Mouse (Mus musculus): Measurements from ENCODE around the gene Hist2h2aa1. TPM values are rescaled to one million over a fixed set of nuclear protein-coding genes. Genes with fewer than 3 reads are reported as not detected.
"Not testable (repeated sequence)": the region's sequence is repeated elsewhere in the genome, so short reads cannot be mapped to it uniquely, and the experiment has no call there.

The Hist2h2aa1 gene
- polyA plus RNA-seq, 1 experiment from 2014 or later = 30.4 TPM

- H3K27me3 ChIP-seq = no peaks in the 10 kb centered on the region
- under 1% methylated on average over 45 of the region's 45 CpGs for WGBS
- H3K4me1 ChIP-seq = peaks cover 13% of the 10 kb centered on the region
- ATAC-seq (ENCODE audit: insufficient number of reproducible peaks, low FRiP score, low TSS enrichment, low read depth) = peak; percentile 96
- H3K27ac ChIP-seq (replicated peaks) = peak within 1 kb of the TSS; percentile 96
- no peaks in the 10 kb centered on the region for H3K36me3 ChIP-seq
- no peaks in the 10 kb centered on the region for H3K9me3 ChIP-seq (replicated peaks)
- H3K4me3 ChIP-seq (replicated peaks) = peak within 1 kb of the TSS; percentile 57
- peak within 1 kb of the TSS; percentile 57 for H3K9ac ChIP-seq
- H3K4me2 ChIP-seq (replicated peaks) = peak within 1 kb of the TSS; percentile 85
Observed at GRCm38 (mm10) chr3:96269511-96270474, 24.5 kb downstream of the Hist2h2aa1 start, which contains the start of gene Hist2h2bb. TSS of gene Hist2h2bb (plus strand) at chr3:96269752.

- H3K4me2 ChIP-seq (replicated peaks) = no peak overlapping the region
- no peak overlapping the region for H3K4me3 ChIP-seq (replicated peaks)
- H3K36me3 ChIP-seq = no peaks in the 10 kb centered on the region
- ATAC-seq (ENCODE audit: insufficient number of reproducible peaks, low FRiP score, low TSS enrichment, low read depth) = no peak
- H3K9ac ChIP-seq = no peak overlapping the region
- no peaks in the 10 kb centered on the region for H3K9me3 ChIP-seq (replicated peaks)
- H3K4me1 ChIP-seq = peaks cover 15% of the 10 kb centered on the region
- 87% methylated on average over 17 of the region's 17 CpGs for WGBS
- H3K27ac ChIP-seq (replicated peaks) = no peak overlapping the region
- no peaks in the 10 kb centered on the region for H3K27me3 ChIP-seq
Observed at GRCm38 (mm10) chr3:96273591-96274465, 28.5 kb downstream of the Hist2h2aa1 start.

DNA sequence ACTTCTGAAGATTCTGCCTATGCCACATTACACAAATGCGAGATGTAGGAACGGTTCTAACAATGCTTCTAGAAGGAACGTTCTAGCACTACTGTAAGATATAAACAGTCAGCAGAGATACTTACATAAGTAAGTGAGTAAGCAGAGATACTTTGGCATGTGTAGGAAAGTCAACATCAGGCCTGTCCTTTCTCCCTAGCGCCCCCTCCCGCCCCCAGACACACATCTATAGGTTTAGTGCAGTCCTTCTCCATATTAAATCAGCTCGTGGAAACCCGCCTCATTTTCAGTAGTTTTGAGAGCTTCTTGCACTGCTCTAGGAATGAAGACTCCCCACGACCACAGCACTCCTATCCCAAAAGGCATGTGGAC lies 32.1 kb downstream of the Hist2h2aa1 start:
- ATAC-seq (ENCODE audit: insufficient number of reproducible peaks, low FRiP score, low TSS enrichment, low read depth) = 0 out of 2 replicates have a peak, but pooled peaks have one; percentile 45
- peaks cover 12% of the 10 kb centered on the region for H3K4me1 ChIP-seq
- no peaks in the 10 kb centered on the region for H3K27me3 ChIP-seq
- H3K9ac ChIP-seq = peak overlapping the region; percentile 50
- H3K36me3 ChIP-seq = no peaks in the 10 kb centered on the region
- peak overlapping the region; percentile 91 for H3K4me2 ChIP-seq (replicated peaks)
- 13% methylated on average over 8 of the region's 8 CpGs for WGBS
- H3K9me3 ChIP-seq (replicated peaks) = no peaks in the 10 kb centered on the region
- H3K4me3 ChIP-seq (replicated peaks) = peak overlapping the region; percentile 56
- H3K27ac ChIP-seq (replicated peaks) = peak overlapping the region; percentile 93

GRCm38 (mm10) chr3:96277800-96278624 lies 32.7 kb downstream of the Hist2h2aa1 start:
- peak overlapping the region; percentile 93 for H3K27ac ChIP-seq (replicated peaks)
- no peaks in the 10 kb centered on the region for H3K9me3 ChIP-seq (replicated peaks)
- peaks cover 12% of the 10 kb centered on the region for H3K4me1 ChIP-seq
- WGBS = under 1% methylated on average over 49 of the region's 49 CpGs
- H3K9ac ChIP-seq = peak overlapping the region; percentile 50
- no peaks in the 10 kb centered on the region for H3K36me3 ChIP-seq
- ATAC-seq (ENCODE audit: insufficient number of reproducible peaks, low FRiP score, low TSS enrichment, low read depth) = peak; percentile 94
- peak overlapping the region; percentile 56 for H3K4me3 ChIP-seq (replicated peaks)
- peaks cover 3% of the 10 kb centered on the region; the same call in 1 of the 2 replicates for H3K27me3 ChIP-seq
- H3K4me2 ChIP-seq (replicated peaks) = peak overlapping the region; percentile 91

DNA sequence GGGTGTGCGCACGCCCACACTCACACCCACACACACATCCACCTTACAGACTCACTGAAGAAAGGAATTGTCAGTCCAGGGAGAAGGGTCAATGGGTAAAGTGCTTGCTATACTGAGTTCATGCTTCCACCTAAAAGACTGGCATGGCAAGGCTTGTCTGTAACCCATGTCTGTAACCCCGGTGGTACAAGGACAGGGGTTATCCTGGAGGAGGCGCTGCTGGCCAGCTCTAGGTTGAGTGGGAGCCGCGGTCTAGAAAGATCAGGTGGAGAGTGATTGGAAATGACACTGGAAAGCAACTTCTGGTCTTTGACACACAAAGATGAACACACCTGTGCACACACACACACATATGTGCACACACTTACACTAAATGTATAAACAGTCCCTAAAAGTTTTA lies 35.4 kb downstream of the Hist2h2aa1 start:
- WGBS = 51% methylated on average over 6 of the region's 6 CpGs
- Histone ChIP-seq H3K4me2 (replicated peaks) (no peak overlapping the region), H3K27me3 (peaks cover 14% of the 10 kb centered on the region), H3K4me1 (peaks cover 20% of the 10 kb centered on the region), H3K27ac (replicated peaks) (no peak overlapping the region), H3K36me3 (no peaks in the 10 kb centered on the region), H3K9me3 (replicated peaks) (no peaks in the 10 kb centered on the region), H3K4me3 (replicated peaks) (no peak overlapping the region), H3K9ac (no peak overlapping the region)
- ATAC-seq (ENCODE audit: insufficient number of reproducible peaks, low FRiP score, low TSS enrichment, low read depth) = no peak

DNA sequence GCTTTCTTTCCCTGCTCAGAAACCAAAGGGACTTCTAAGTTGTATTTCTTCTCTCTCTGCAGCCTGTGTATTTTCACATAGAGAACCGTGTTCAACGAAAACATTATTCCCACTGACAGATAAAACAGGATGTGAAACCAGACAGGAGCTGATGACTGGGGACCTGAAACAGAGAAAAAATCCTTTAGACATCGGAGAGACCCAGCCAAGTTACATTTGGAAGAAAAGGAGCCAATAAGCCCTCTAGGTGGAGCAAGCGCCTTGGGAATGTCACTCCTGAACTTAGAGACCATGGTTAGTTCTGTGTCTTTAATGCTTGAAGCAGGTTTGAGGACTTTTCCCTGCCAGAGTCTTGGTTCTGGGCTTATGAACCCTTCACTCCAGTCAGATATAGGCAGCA lies 39.2 kb downstream of the Hist2h2aa1 start:
- H3K4me2 ChIP-seq (replicated peaks) = 0 out of 2 replicates have a peak overlapping the region, but pooled peaks have one; percentile 17
- H3K9ac ChIP-seq = no peak overlapping the region
- WGBS = 16% methylated on average over 4 of the region's 4 CpGs
- ATAC-seq (ENCODE audit: insufficient number of reproducible peaks, low FRiP score, low TSS enrichment, low read depth) = no peak
- peaks cover 9% of the 10 kb centered on the region; the same call in 1 of the 2 replicates for H3K4me1 ChIP-seq
- H3K36me3 ChIP-seq = no peaks in the 10 kb centered on the region
- peaks cover 14% of the 10 kb centered on the region for H3K27me3 ChIP-seq
- H3K27ac ChIP-seq (replicated peaks) = no peak overlapping the region
- H3K4me3 ChIP-seq (replicated peaks) = no peak overlapping the region
- H3K9me3 ChIP-seq (replicated peaks) = no peaks in the 10 kb centered on the region

DNA sequence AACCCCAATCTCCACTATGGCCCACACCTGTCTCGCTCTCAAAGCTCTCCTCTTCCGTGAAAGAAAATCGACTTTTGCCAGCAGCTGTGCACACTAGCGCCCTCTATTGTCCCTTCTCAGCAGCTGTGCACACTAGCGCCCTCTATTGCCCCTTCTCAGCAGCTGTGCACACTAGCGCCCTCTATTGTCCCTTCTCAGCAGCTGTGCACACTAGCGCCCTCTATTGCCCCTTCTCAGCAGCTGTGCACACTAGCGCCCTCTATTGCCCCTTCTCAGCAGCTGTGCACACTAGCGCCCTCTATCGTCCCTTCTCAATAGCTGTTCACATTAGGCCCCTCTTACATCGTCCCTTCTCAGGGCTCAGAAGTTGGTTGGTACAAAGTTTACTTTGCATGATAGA lies 42.0 kb downstream of the Hist2h2aa1 start:
- H3K27me3 ChIP-seq = peaks cover 14% of the 10 kb centered on the region
- 88% methylated on average over 11 of the region's 11 CpGs for WGBS
- H3K4me3 ChIP-seq (replicated peaks); H3K4me1 ChIP-seq; ATAC-seq (ENCODE audit: insufficient number of reproducible peaks, low FRiP score, low TSS enrichment, low read depth); H3K4me2 ChIP-seq (replicated peaks); H3K36me3 ChIP-seq; H3K9me3 ChIP-seq (replicated peaks); H3K27ac ChIP-seq (replicated peaks); H3K9ac ChIP-seq: not testable (repeated sequence)

GRCm38 (mm10) chr3:96289201-96289600 lies 43.9 kb downstream of the Hist2h2aa1 start:
- 0 out of 2 replicates have a peak, but pooled peaks cover 2% of the 10 kb centered on the region for H3K4me1 ChIP-seq
- no peak overlapping the region for H3K27ac ChIP-seq (replicated peaks)
- no peak overlapping the region for H3K4me3 ChIP-seq (replicated peaks)
- no peaks in the 10 kb centered on the region for H3K9me3 ChIP-seq (replicated peaks)
- ATAC-seq (ENCODE audit: insufficient number of reproducible peaks, low FRiP score, low TSS enrichment, low read depth) = no peak
- no peak overlapping the region for H3K9ac ChIP-seq
- no peaks in the 10 kb centered on the region for H3K36me3 ChIP-seq
- 69% methylated on average over 3 of the region's 3 CpGs for WGBS
- no peaks in the 10 kb centered on the region for H3K27me3 ChIP-seq
- no peak overlapping the region for H3K4me2 ChIP-seq (replicated peaks)

- H3K4me2 ChIP-seq (replicated peaks); H3K4me1 ChIP-seq; H3K36me3 ChIP-seq; H3K27me3 ChIP-seq; H3K9me3 ChIP-seq (replicated peaks); H3K4me3 ChIP-seq (replicated peaks); H3K9ac ChIP-seq; H3K27ac ChIP-seq (replicated peaks); ATAC-seq (ENCODE audit: insufficient number of reproducible peaks, low FRiP score, low TSS enrichment, low read depth): not testable (repeated sequence)
- 88% methylated on average over 3 of the region's 3 CpGs for WGBS
Observed at GRCm38 (mm10) chr3:96290727-96291126, 45.4 kb downstream of the Hist2h2aa1 start.

- H3K4me2 ChIP-seq (replicated peaks) = no peak overlapping the region
- no peaks in the 10 kb centered on the region for H3K27me3 ChIP-seq
- H3K27ac ChIP-seq (replicated peaks) = no peak overlapping the region
- H3K9me3 ChIP-seq (replicated peaks) = no peaks in the 10 kb centered on the region
- H3K36me3 ChIP-seq = no peaks in the 10 kb centered on the region
- H3K9ac ChIP-seq = no peak overlapping the region
- no peaks in the 10 kb centered on the region for H3K4me1 ChIP-seq
- H3K4me3 ChIP-seq (replicated peaks) = no peak overlapping the region
- ATAC-seq (ENCODE audit: insufficient number of reproducible peaks, low FRiP score, low TSS enrichment, low read depth) = no peak
- WGBS = 48% methylated on average over 6 of the region's 6 CpGs
Observed at GRCm38 (mm10) chr3:96292641-96293040, 47.3 kb downstream of the Hist2h2aa1 start.

Measured in embryonic facial prominence, embryonic 15.5 days (tissue).